ENCODE assay signal across 18 mouse cellular contexts in the genomic region with DNA sequence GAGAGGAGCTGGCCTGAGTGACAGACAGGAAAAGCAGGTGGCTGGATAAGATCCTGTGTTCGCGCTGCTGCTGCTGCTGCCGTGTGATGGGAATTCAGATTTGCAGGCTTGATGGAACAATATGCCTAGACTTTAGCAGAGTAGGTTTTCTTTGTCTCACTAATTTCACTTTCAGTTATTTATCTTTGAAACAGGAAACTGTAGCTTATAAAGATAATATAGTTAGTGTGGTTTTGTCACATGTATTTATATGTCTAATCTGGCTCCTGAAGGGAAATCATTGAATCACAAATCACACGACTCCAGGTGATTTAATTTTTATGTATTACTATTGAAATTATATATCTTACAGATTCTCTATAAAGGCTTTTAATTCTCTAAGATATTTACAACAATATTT. TPM values are rescaled to one million over a fixed set of nuclear protein-coding genes. Genes with fewer than 3 reads are reported as not detected.
"Had no signal": no experiment of that assay in that cellular context is flagged by ENCODE, and none has a peak within 500 bp of the region (broad histone marks: within the 10 kb centered on the region; RNA-seq: fewer than 3 reads in every experiment).

No protein-coding gene starts in this region.

- DNase-seq: lung, adult 18-20 months; lung, embryonic 14.5 days; lung, postnatal 10 days; lung, postnatal 4 days; retina, postnatal 1 day; right cerebral cortex, adult 18-20 months; right cerebral cortex, postnatal 25 days; right cerebral cortex, postnatal 4 days; spleen, adult 18-20 months; thymus, adult 18-20 months; thymus, postnatal 25 days had no signal

- H3K4me2 ChIP-seq: lung, embryonic 14.5 days; midbrain, embryonic 11.5 days; midbrain, embryonic 13.5 days; midbrain, embryonic 15.5 days; neural tube, embryonic 13.5 days; neural tube, embryonic 15.5 days had no signal

- H3K9me3 ChIP-seq: midbrain, embryonic 13.5 days; midbrain, embryonic 15.5 days; neural tube, embryonic 13.5 days; neural tube, embryonic 15.5 days had no signal

- ATAC-seq: midbrain, embryonic 13.5 days; midbrain, embryonic 15.5 days had no signal

- H3K27me3 ChIP-seq: midbrain, embryonic 13.5 days; midbrain, embryonic 15.5 days; neural tube, embryonic 13.5 days; neural tube, embryonic 15.5 days had no signal

- H3K9ac ChIP-seq: lung, embryonic 14.5 days; midbrain, embryonic 13.5 days; midbrain, embryonic 15.5 days; neural tube, embryonic 13.5 days; neural tube, embryonic 15.5 days had no signal

- H3K4me3 ChIP-seq: midbrain, embryonic 13.5 days; midbrain, embryonic 15.5 days; myocyte; neural tube, embryonic 13.5 days; neural tube, embryonic 15.5 days had no signal

- H3K4me1 ChIP-seq: midbrain, embryonic 13.5 days; midbrain, embryonic 15.5 days; neural tube, embryonic 13.5 days; neural tube, embryonic 15.5 days had no signal

- H3K36me3 ChIP-seq: midbrain, embryonic 13.5 days; midbrain, embryonic 15.5 days had no signal

- H3K27ac ChIP-seq: midbrain, embryonic 13.5 days; midbrain, embryonic 15.5 days; neural tube, embryonic 13.5 days; neural tube, embryonic 15.5 days had no signal

RNA-seq across cellular contexts. Expression of a gene that starts 24.0 kb away (rescaled TPM):
- polyA plus RNA-seq: small intestine, adult 2 months had no signal
